Mouse (Mus musculus): ENCODE results near the gene Ost4.

GRCm38 (mm10) chr5:30886731-30887130 lies 20.9 kb downstream of the Ost4 start:
- TF ChIP-seq CTCF (conservative IDR thresholded peaks at IDR 0.05; ENCODE audit: low read length) (no peak), POU5F1 (IDR thresholded peaks at IDR 0.05; ENCODE audit: borderline replicate concordance, low read length) (no peak), NANOG (IDR thresholded peaks at IDR 0.05; ENCODE audit: borderline replicate concordance, low read length) (no peak)

Measured in E14TG2a.4 (cell line).